In genomic region chr10:116808556-116809353, GRCm38 (mm10) we compare ENCODE assay signal across 13 mouse cellular contexts.
"Had no signal": no experiment of that assay in that cellular context is flagged by ENCODE, and none has a peak within 500 bp of the region (broad histone marks: within the 10 kb centered on the region; RNA-seq: fewer than 3 reads in every experiment).

No protein-coding gene starts in this region.

- H3K36me3 ChIP-seq: limb, embryonic 10.5 days; liver, embryonic 15.5 days; midbrain, embryonic 10.5 days; neural tube, embryonic 12.5 days had no signal

- H3K4me1 ChIP-seq: liver, embryonic 15.5 days; midbrain, embryonic 10.5 days; neural tube, embryonic 12.5 days had no signal

- H3K27ac ChIP-seq: limb, embryonic 10.5 days; liver, embryonic 15.5 days; midbrain, embryonic 10.5 days; neural tube, embryonic 12.5 days; stomach, postnatal 0 days had no signal

- H3K4me3 ChIP-seq: limb, embryonic 10.5 days; liver, embryonic 15.5 days; midbrain, embryonic 10.5 days; myocyte; neural tube, embryonic 12.5 days had no signal

- DNase-seq: kidney, adult 9 months; kidney, postnatal 25 days; lung, adult 2 months; lung, postnatal 36 days; midbrain, embryonic 14.5 days; thymus, postnatal 4 days had no signal

- H3K4me2 ChIP-seq: liver, embryonic 11.5 days; liver, embryonic 15.5 days; neural tube, embryonic 12.5 days had no signal

- H3K9me3 ChIP-seq: limb, embryonic 10.5 days; liver, embryonic 15.5 days; midbrain, embryonic 10.5 days; neural tube, embryonic 12.5 days had no signal

- H3K27me3 ChIP-seq: liver, embryonic 15.5 days; neural tube, embryonic 12.5 days had no signal

- H3K9ac ChIP-seq: liver, embryonic 15.5 days; neural tube, embryonic 12.5 days had no signal
